Mouse (Mus musculus) right cerebral cortex, postnatal 36 days (tissue): ENCODE measurements around the gene Slco1c1.

Experiments used
- DNase-seq, 2 experiments: peaks; one replicate each; pipeline ENCODE4 v3.0.0; 2022; ENCODE audit warnings: low spot score in 2 of 2, mixed read lengths in 1 of 2

Gene Slco1c1

GRCm38 (mm10) chr6:141523747-141524640 is at the start of gene Slco1c1:
Gene Slco1c1 (plus strand): TSS chr6:141524368.
- peak in 1 of 2 experiments; percentile 10 for DNase-seq

- no peak for DNase-seq
Observed at GRCm38 (mm10) chr6:141474696-141475095, 49.5 kb upstream of the Slco1c1 start.

GRCm38 (mm10) chr6:141485302-141486021 is 38.7 kb upstream of the Slco1c1 start:
- DNase-seq: no peak

GRCm38 (mm10) chr6:141487266-141487665 is 36.9 kb upstream of the Slco1c1 start:
- no peak for DNase-seq

- DNase-seq: peak in 1 of 2 experiments; percentile 11
Observed at GRCm38 (mm10) chr6:141488619-141489018, 35.5 kb upstream of the Slco1c1 start.

GRCm38 (mm10) chr6:141494909-141495308 is 29.3 kb upstream of the Slco1c1 start:
- DNase-seq: no peak

GRCm38 (mm10) chr6:141495634-141496418 is 28.3 kb upstream of the Slco1c1 start:
- DNase-seq: no peak

- no peak for DNase-seq
Observed at GRCm38 (mm10) chr6:141499511-141499910, 24.7 kb upstream of the Slco1c1 start.

GRCm38 (mm10) chr6:141501171-141501570 is 23.0 kb upstream of the Slco1c1 start:
- DNase-seq: no peak

GRCm38 (mm10) chr6:141522541-141522940 is 1.6 kb upstream of the Slco1c1 start:
- DNase-seq: no peak

- DNase-seq: no peak
Observed at GRCm38 (mm10) chr6:141525787-141526186, 1.6 kb downstream of the Slco1c1 start.

GRCm38 (mm10) chr6:141530865-141531264 is 6.7 kb downstream of the Slco1c1 start:
- DNase-seq: no peak

- DNase-seq: no peak
Observed at GRCm38 (mm10) chr6:141537298-141537697, 13.1 kb downstream of the Slco1c1 start.

GRCm38 (mm10) chr6:141541136-141541535 is 17.0 kb downstream of the Slco1c1 start:
- DNase-seq: peak in 1 of 2 experiments; percentile 13

GRCm38 (mm10) chr6:141543344-141543743 is 19.2 kb downstream of the Slco1c1 start:
- DNase-seq: no peak

GRCm38 (mm10) chr6:141558118-141558517 is 34.0 kb downstream of the Slco1c1 start:
- no peak for DNase-seq

GRCm38 (mm10) chr6:141567366-141567765 is 43.2 kb downstream of the Slco1c1 start:
- peak in 1 of 2 experiments; percentile 10 for DNase-seq

- peak in 1 of 2 experiments; percentile 16 for DNase-seq
Observed at GRCm38 (mm10) chr6:141567852-141568558, 43.8 kb downstream of the Slco1c1 start.

GRCm38 (mm10) chr6:141568559-141568946 is 44.4 kb downstream of the Slco1c1 start:
- no peak for DNase-seq

- no peak for DNase-seq
Observed at GRCm38 (mm10) chr6:141576646-141577200, 52.6 kb downstream of the Slco1c1 start.
